Mouse (Mus musculus): ENCODE results near the gene Trio. TPM values are rescaled to one million over a fixed set of nuclear protein-coding genes. Genes with fewer than 3 reads are reported as not detected.

Trio gene
- polyA plus RNA-seq, 1 experiment from 2014 or later = 28.8 TPM

DNA sequence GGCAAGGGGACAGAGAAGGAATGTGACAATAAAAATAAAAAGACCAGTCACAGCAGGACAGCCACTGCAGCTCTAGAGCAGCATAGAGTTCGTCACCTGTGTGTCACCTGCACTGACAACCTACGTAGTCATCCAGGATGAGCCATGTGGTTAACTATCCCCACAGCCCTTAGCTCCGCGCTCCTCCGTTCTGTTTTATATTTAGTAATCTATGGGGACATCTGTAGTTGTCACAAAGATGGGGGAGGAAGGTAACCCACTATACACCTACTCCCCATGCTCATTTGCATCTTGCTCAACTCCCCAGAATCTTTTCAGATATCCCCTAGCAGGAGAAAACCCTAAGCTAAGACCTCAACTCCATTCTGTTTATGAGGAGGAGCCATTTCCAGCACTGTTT, 71.3 kb downstream of the Trio start:
- H3K4me3 ChIP-seq = no peak overlapping the region
- WGBS = 92% methylated on average over 5 of the region's 5 CpGs
- no peaks in the 10 kb centered on the region for H3K9me3 ChIP-seq
- H3K4me1 ChIP-seq = peaks cover 38% of the 10 kb centered on the region
- H3K27me3 ChIP-seq (replicated peaks; ENCODE audit: low read depth, poor library complexity, severe bottlenecking) = no peaks in the 10 kb centered on the region
- no peak overlapping the region for H3K27ac ChIP-seq (replicated peaks)
- H3K36me3 ChIP-seq (replicated peaks) = no peaks in the 10 kb centered on the region
- no peak for DNase-seq (ENCODE audit: low spot score)

DNA sequence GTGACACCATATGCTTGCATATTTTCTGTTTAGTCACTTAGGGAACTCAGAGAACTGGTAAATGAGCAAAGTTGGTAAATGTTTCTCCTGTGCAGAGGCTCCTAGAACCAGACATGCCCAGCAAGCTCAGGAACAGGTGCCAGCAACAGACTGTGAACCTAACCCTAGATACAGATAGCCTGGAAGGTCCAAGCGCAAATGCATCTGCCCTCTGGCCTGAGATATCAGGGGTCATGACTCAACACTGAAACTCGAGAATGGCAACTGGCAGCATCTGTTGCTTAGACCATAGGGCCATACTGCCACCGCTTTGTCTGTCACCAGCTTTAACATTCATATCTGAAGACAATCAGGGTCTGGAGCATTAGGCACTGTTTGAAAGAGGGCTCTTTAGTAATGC, 72.1 kb downstream of the Trio start:
- 71% methylated on average over 3 of the region's 3 CpGs for WGBS

DNA sequence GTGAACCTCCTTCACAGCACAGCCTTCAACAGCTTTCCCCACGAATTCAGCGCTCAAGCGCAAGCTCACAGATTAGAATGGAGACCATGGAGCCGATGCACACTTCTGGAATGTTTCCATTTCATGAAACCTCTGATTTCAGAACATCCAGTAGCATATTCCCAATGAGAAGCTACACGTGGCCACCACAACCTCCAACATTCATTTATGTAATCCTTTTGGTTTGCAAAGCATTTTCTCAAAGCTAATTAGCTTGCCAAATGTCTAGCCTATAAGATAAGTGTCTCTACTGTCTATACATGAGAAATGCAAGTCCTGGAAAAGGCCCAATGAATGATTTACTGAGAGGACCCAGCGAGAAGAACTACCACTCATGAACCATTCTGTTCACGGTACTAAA, 74.5 kb downstream of the Trio start:
- no peaks in the 10 kb centered on the region for H3K27me3 ChIP-seq (replicated peaks; ENCODE audit: low read depth, poor library complexity, severe bottlenecking)
- no peak overlapping the region for H3K27ac ChIP-seq (replicated peaks)
- H3K4me1 ChIP-seq = peaks cover 31% of the 10 kb centered on the region
- 95% methylated on average over 7 of the region's 7 CpGs for WGBS
- no peak for DNase-seq (ENCODE audit: low spot score)
- no peaks in the 10 kb centered on the region for H3K9me3 ChIP-seq
- no peaks in the 10 kb centered on the region for H3K36me3 ChIP-seq (replicated peaks)
- no peak overlapping the region for H3K4me3 ChIP-seq

More for the DNA sequence above, 72.1 kb downstream of the Trio start:
- H3K4me3 ChIP-seq = no peak overlapping the region
- H3K36me3 ChIP-seq (replicated peaks) = no peaks in the 10 kb centered on the region
- no peaks in the 10 kb centered on the region for H3K27me3 ChIP-seq (replicated peaks; ENCODE audit: low read depth, poor library complexity, severe bottlenecking)
- H3K9me3 ChIP-seq = no peaks in the 10 kb centered on the region
- H3K27ac ChIP-seq (replicated peaks) = no peak overlapping the region
- peaks cover 35% of the 10 kb centered on the region for H3K4me1 ChIP-seq
- no peak for DNase-seq (ENCODE audit: low spot score)

DNA sequence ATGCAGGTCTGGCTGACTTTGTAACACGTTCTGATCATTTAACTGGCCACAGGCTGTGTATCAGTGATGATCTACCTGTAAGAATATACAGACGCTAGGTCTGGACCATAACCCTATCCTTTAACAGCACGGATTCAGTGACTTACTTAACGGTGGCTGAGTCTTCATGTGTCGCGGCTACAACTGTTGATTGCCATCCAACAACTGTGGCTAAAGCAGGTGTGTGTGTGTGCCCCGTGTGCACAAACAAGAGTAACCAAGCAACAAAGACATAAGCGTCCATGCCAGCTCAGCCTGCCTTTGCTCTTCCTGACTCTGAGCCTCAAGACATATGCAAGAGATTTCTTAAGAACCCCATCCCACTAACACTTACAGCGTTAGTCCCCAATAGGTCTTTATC, 76.5 kb downstream of the Trio start:
- 92% methylated on average over 9 of the region's 9 CpGs for WGBS
- H3K4me3 ChIP-seq = no peak overlapping the region
- no peak for DNase-seq (ENCODE audit: low spot score)
- H3K9me3 ChIP-seq = no peaks in the 10 kb centered on the region
- H3K27me3 ChIP-seq (replicated peaks; ENCODE audit: low read depth, poor library complexity, severe bottlenecking) = no peaks in the 10 kb centered on the region
- H3K27ac ChIP-seq (replicated peaks) = no peak overlapping the region
- peaks cover 30% of the 10 kb centered on the region for H3K4me1 ChIP-seq
- H3K36me3 ChIP-seq (replicated peaks) = no peaks in the 10 kb centered on the region

DNA sequence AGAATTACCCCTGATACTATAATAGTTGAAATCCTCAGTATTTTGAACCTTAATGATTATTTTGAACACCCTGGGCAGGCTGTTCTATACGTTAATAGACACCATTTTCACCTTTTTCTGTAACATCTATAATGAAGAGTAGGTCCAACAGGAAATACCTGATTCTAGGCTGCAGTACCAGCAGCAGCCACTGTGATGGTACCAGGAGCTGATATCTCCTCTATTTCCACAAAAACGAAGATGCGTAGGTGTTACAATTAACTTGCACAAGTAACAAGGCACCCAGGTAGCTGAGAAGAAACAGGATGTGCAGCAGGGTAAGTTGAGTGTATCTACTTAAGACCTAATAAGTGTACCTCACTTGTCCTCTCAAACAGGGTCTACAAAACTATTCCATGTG, 77.8 kb downstream of the Trio start:
- no peak overlapping the region for H3K4me3 ChIP-seq
- DNase-seq (ENCODE audit: low spot score) = no peak
- no peak overlapping the region for H3K27ac ChIP-seq (replicated peaks)
- 88% methylated on average over 3 of the region's 3 CpGs for WGBS
- H3K27me3 ChIP-seq (replicated peaks; ENCODE audit: low read depth, poor library complexity, severe bottlenecking) = no peaks in the 10 kb centered on the region
- no peaks in the 10 kb centered on the region for H3K36me3 ChIP-seq (replicated peaks)
- peaks cover 32% of the 10 kb centered on the region for H3K4me1 ChIP-seq
- no peaks in the 10 kb centered on the region for H3K9me3 ChIP-seq

DNA sequence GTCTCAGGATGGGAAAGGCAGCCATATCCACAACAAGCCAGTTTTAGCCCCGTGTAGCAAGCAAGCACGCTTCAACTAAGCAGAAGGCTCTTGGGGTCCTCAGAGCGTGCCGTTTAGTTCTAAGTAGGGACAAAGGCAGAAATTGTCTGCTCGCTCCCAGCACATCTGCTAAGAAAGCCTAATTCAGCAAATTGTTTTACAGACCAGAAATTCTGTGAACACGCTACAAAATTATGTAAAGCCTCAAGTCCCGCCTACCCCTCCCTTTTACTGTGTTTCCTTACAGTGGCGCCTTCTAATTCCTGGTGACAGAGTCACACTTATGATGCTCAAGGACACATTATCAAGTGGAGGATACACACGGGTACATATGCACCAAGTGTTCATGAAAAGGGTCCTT, 80.1 kb downstream of the Trio start:
- Histone ChIP-seq H3K4me1 (peaks cover 46% of the 10 kb centered on the region), H3K4me3 (no peak overlapping the region), H3K9me3 (no peaks in the 10 kb centered on the region), H3K36me3 (replicated peaks) (no peaks in the 10 kb centered on the region), H3K27me3 (replicated peaks; ENCODE audit: low read depth, poor library complexity, severe bottlenecking) (no peaks in the 10 kb centered on the region), H3K27ac (replicated peaks) (no peak overlapping the region)
- 84% methylated on average over 9 of the region's 9 CpGs for WGBS
- DNase-seq (ENCODE audit: low spot score) = no peak

DNA sequence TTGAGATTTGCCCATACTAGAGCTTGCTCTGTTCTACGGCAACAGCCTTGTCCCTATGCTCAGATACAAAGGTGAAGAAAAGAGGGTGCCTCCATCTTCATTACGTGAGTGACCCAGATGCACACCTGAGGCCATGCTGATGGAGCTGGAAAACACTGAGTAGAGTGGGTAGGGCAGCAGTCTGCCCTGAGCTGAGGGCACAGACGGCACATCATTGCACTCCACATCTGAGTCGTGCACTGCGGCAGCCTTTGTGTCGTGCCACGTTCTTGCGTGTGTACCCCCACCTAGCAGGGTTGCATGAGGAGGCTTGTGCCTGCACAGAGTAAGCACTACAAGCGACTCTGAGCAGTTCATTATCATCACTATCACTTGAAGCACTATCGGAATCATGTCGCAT, 80.8 kb downstream of the Trio start:
- DNase-seq (ENCODE audit: low spot score) = no peak
- peaks cover 53% of the 10 kb centered on the region for H3K4me1 ChIP-seq
- no peak overlapping the region for H3K4me3 ChIP-seq
- H3K27ac ChIP-seq (replicated peaks) = no peak overlapping the region
- H3K9me3 ChIP-seq = no peaks in the 10 kb centered on the region
- no peaks in the 10 kb centered on the region for H3K36me3 ChIP-seq (replicated peaks)
- H3K27me3 ChIP-seq (replicated peaks; ENCODE audit: low read depth, poor library complexity, severe bottlenecking) = no peaks in the 10 kb centered on the region
- 91% methylated on average over 11 of the region's 11 CpGs for WGBS

DNA sequence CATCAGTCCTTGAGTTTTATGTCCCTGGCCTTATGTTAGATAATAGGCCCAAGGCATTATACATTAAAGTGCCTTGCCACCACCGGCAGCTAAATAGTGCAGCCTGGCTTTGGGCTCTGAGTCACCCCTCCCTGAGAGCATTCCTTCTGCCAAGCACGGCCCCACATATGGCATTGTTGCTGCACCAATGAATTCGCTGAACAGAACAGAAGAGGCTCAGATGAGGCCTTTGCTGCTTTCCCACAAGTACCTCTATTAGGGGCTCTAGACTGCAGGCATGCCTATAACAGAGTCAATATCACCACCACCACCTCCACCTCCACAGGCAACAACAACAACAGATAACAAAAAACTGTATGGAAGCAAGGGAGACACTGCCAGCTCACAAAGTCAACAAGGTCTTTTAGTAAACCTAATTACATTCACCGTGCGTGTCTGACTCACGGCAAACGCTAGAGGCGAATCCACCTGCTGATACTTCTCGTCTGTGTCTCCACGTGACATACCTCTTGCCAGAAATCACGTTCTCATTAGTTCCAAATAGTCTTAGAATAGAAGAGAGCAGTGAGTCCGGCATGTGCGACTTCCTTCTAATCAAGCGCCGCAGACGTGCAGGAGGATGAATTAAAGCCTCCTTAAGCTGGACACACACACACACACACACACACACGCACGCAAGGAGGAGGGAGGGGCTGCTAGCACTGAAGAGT, 82.0 kb downstream of the Trio start:
- H3K4me1 ChIP-seq = peaks cover 61% of the 10 kb centered on the region
- DNase-seq (ENCODE audit: low spot score) = no peak
- no peak overlapping the region for H3K27ac ChIP-seq (replicated peaks)
- no peaks in the 10 kb centered on the region for H3K27me3 ChIP-seq (replicated peaks; ENCODE audit: low read depth, poor library complexity, severe bottlenecking)
- WGBS = 70% methylated on average over 18 of the region's 18 CpGs
- no peak overlapping the region for H3K4me3 ChIP-seq
- H3K36me3 ChIP-seq (replicated peaks) = no peaks in the 10 kb centered on the region
- no peaks in the 10 kb centered on the region for H3K9me3 ChIP-seq

DNA sequence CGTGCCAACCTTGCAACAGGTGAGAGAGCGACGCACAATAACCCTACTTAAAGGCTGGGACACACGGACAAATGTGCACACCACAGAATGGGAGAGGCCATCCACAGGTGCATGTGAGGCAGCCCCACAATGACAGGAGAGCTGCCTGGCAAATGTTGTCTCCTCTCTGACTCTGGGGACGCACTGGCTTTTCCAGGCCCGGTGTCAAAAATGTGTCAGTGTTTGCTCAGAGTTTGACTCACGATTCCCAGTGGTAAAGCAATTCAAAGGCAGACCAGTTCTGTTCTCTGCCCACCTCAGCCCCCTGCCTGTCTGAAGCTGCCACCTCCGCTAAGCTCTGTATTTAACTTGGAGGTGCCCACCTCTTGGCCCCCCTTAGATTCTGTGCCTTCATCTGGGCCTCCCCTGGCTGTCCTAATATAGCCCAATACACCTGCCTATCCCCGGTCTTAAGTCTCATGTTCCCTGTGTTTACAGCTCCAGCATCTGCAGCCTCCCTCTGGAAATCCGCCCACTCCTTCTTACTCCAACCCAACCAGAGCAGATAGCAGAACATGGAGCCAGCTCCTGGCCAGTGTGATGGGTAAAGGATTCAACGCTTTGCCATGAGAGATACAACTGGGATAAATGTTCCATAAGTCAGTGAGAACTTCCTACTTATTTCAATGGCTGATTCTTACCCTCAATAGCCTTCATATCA, 83.3 kb downstream of the Trio start:
- WGBS = 83% methylated on average over 11 of the region's 11 CpGs
- Histone ChIP-seq H3K36me3 (replicated peaks) (no peaks in the 10 kb centered on the region), H3K4me3 (no peak overlapping the region), H3K9me3 (no peaks in the 10 kb centered on the region), H3K27ac (replicated peaks) (no peak overlapping the region), H3K27me3 (replicated peaks; ENCODE audit: low read depth, poor library complexity, severe bottlenecking) (no peaks in the 10 kb centered on the region), H3K4me1 (peaks cover 74% of the 10 kb centered on the region)
- no peak for DNase-seq (ENCODE audit: low spot score)

DNA sequence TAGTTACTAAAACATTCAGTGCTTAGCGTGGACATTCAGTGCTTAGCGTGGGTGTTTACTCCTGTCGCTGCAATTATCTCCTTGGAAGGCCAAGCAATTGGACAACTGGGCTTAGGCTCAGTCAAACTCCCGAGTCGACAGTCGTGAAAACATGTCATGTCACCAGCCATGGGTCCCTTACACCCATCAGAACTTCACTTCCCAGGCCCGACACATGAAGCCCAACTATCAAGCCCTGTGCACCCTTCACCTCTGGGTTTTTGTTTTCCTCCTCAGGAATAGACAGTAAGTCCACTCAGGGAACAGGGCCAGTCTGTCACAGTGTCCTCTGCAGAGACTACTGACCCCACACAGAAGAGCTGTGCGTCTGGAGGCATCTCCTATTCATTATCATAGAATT, 84.2 kb downstream of the Trio start:
- no peak for DNase-seq (ENCODE audit: low spot score)
- H3K4me1 ChIP-seq = peaks cover 81% of the 10 kb centered on the region
- WGBS = 83% methylated on average over 8 of the region's 8 CpGs
- H3K36me3 ChIP-seq (replicated peaks) = no peaks in the 10 kb centered on the region
- no peaks in the 10 kb centered on the region for H3K27me3 ChIP-seq (replicated peaks; ENCODE audit: low read depth, poor library complexity, severe bottlenecking)
- no peak overlapping the region for H3K4me3 ChIP-seq
- H3K27ac ChIP-seq (replicated peaks) = no peak overlapping the region
- H3K9me3 ChIP-seq = no peaks in the 10 kb centered on the region

DNA sequence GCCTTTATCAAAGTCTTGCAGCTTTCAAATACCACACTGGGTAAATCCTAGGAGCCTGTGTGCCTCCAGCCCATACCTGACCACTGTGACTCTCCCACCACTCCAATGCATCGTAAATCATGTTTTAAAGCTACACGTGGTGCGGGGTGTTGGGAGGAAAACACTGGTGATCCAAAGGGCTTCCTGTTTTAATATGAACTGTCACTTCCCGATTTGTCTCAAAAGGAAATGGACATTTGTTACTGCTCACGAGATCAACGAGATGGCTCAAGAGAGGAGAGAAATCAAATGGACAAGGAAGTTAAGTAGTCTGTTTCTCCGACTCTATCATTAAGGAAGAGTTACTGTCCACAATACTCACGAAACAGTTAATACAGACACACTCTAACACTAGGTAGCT, 84.6 kb downstream of the Trio start:
- DNase-seq (ENCODE audit: low spot score) = no peak
- peaks cover 81% of the 10 kb centered on the region for H3K4me1 ChIP-seq
- no peaks in the 10 kb centered on the region for H3K9me3 ChIP-seq
- no peaks in the 10 kb centered on the region for H3K27me3 ChIP-seq (replicated peaks; ENCODE audit: low read depth, poor library complexity, severe bottlenecking)
- 87% methylated on average over 8 of the region's 8 CpGs for WGBS
- no peaks in the 10 kb centered on the region for H3K36me3 ChIP-seq (replicated peaks)
- H3K4me3 ChIP-seq = no peak overlapping the region
- H3K27ac ChIP-seq (replicated peaks) = no peak overlapping the region

DNA sequence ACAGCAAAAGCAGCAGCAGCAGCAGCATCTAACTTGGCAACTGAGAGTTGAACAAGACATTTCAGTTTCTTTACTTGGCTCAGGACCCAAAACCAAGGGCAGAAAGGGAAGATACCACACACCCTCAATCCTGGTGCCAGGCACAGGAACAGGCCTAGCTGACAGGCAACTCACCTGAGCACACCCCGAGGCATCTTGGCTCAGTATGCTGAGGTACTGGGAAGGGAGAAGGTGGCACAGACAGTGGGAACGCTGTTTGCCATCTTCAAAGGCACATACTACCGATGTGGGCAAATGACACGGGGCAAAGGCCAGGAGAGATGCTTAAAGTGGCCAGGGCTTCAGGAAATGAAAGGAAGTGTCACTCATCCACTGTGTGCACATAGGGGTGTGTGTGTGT, 85.6 kb downstream of the Trio start:
- Histone ChIP-seq H3K9me3 (no peaks in the 10 kb centered on the region), H3K4me1 (peaks cover 84% of the 10 kb centered on the region), H3K27me3 (replicated peaks; ENCODE audit: low read depth, poor library complexity, severe bottlenecking) (no peaks in the 10 kb centered on the region), H3K36me3 (replicated peaks) (no peaks in the 10 kb centered on the region), H3K27ac (replicated peaks) (no peak overlapping the region), H3K4me3 (no peak overlapping the region)
- no peak for DNase-seq (ENCODE audit: low spot score)
- 76% methylated on average over 4 of the region's 4 CpGs for WGBS

DNA sequence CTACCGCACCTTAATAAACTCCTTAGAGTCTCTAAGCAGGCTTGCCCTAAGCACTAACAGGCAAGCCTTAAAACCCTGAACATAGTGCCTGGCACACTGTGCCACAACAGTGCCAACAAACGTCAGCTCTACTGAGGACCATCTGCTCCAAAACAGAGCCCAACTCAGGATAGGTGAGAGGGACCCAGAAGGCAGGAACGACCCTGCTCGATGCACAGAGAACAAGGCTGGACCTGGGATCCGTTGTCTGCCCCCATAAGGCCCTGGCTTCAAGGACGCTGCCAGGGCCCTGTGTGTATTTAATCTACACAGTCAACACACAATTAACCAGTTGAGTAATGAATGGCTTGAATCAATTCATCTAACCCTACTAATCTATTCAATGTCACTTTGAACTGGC, 86.8 kb downstream of the Trio start:
- Histone ChIP-seq H3K4me3 (no peak overlapping the region), H3K27ac (replicated peaks) (no peak overlapping the region), H3K36me3 (replicated peaks) (no peaks in the 10 kb centered on the region), H3K4me1 (peaks cover 72% of the 10 kb centered on the region), H3K9me3 (no peaks in the 10 kb centered on the region), H3K27me3 (replicated peaks; ENCODE audit: low read depth, poor library complexity, severe bottlenecking) (no peaks in the 10 kb centered on the region)
- WGBS = 66% methylated on average over 6 of the region's 6 CpGs
- DNase-seq (ENCODE audit: low spot score) = no peak
